Comparison of ENCODE assay signal across 1 mouse cellular context in genomic region chr17:83854284-83854918, GRCm38 (mm10).
TF ChIP-seq lines count a peak whose summit lies in the region.

No protein-coding gene starts in this region.

TF ChIP-seq in CH12.LX, 34 proteins besides CTCF, POLR2A, EP300 and RAD21 (continued from another document):
- peak; percentile 37; the same call in 1 of the 2 replicates for TF ChIP-seq HCFC1 (IDR thresholded peaks at IDR 0.05; ENCODE audit: low read depth, low read length)
- TF ChIP-seq BHLHE40 (IDR thresholded peaks at IDR 0.05; ENCODE audit: low read depth, low read length) = no peak
- TF ChIP-seq SIN3A (IDR thresholded peaks at IDR 0.05; ENCODE audit: low read length) = no peak
- no peak for TF ChIP-seq E2F4 (IDR thresholded peaks at IDR 0.05; ENCODE audit: insufficient replicate concordance, low read depth, low read length)
